Mouse (Mus musculus) lung, embryonic 16.5 days (tissue): ENCODE measurements around the gene Il17re. TPM values are rescaled to one million over a fixed set of nuclear protein-coding genes. Genes with fewer than 3 reads are reported as not detected.

ENCODE experiments used
- ATAC-seq: fragments of 200-750 bp; cut with Nextera tagmentation; 2 replicates; pipeline ENCODE4 v1.8.0; 2017; ENCODE audit warnings: low read depth, mild to moderate bottlenecking, moderate library complexity
- H3K27ac ChIP-seq: fragments of 300-500 bp; sonication (generic); 2 replicates; pipeline ENCODE4 v1.5.1; 2014; ENCODE audit warnings: mild to moderate bottlenecking, control low read depth, low read length
- H3K27me3 ChIP-seq: fragments of 300-500 bp; sonication (generic); 2 replicates; pipeline ENCODE4 v1.6.1; 2014; ENCODE audit warnings: low read depth, low read length, mixed read lengths; ENCODE audit not compliant: control insufficient read depth, insufficient read depth
- H3K36me3 ChIP-seq: fragments of 300-500 bp; sonication (generic); 2 replicates; pipeline ENCODE4 v1.6.1; 2014; ENCODE audit warnings: low read length; ENCODE audit not compliant: control insufficient read depth, insufficient read depth
- H3K4me1 ChIP-seq: fragments of 300-500 bp; sonication (generic); replicated peaks from 2 replicates; pipeline ENCODE4 v1.6.1; 2014; ENCODE audit warnings: low read length, mixed read lengths; ENCODE audit not compliant: control insufficient read depth, insufficient read depth
- H3K4me2 ChIP-seq: fragments of 300-500 bp; sonication (generic); 2 replicates; pipeline ENCODE4 v1.6.1; 2014; ENCODE audit warnings: low read depth, low read length, control low read depth
- H3K4me3 ChIP-seq: fragments of 300-500 bp; sonication (generic); 2 replicates; pipeline ENCODE4 v1.5.1; 2014; ENCODE audit warnings: mild to moderate bottlenecking, low read length, control low read depth
- H3K9ac ChIP-seq: fragments of 300-500 bp; sonication (generic); 2 replicates; pipeline ENCODE4 v1.6.1; 2014; ENCODE audit warnings: low read length, control low read depth
- H3K9me3 ChIP-seq: fragments of 300-500 bp; sonication (generic); 2 replicates; pipeline ENCODE4 v1.6.1; 2016; ENCODE audit warnings: low read length; ENCODE audit not compliant: control insufficient read depth
- WGBS: fragments of 180-500 bp; shearing (Covaris S2); extraction: QIAGEN DNeasy Blood & Tissue Kit; methylation state at CpG from one replicate; pipeline ENCODE4 v1.1.7; 2014; 5-methylcytosine and 5-hydroxymethylcytosine counted together
- microRNA-seq: library from miRNA; unstranded; fragments of <30 nt; microRNA quantifications from one replicate; pipeline ENCODE4, GENCODE M21; 2016
- polyA plus RNA-seq: library from polyadenylated mRNA; unstranded; fragments of >200 nt; fragmentation: Nextera tagmentation; extraction: Ambion mirVana; gene quantifications from 2 replicates; pipeline ENCODE4 v1.2.1, GENCODE M21; 2015

Il17re gene
- polyA plus RNA-seq, 1 experiment from 2014 or later: 25.8 TPM

GRCm38 (mm10) chr6:113508272-113508946 lies 50.1 kb downstream of the Il17re start:
- 62% methylated on average over 7 of the region's 7 CpGs for WGBS

GRCm38 (mm10) chr6:113508947-113509280 lies 50.6 kb downstream of the Il17re start:
- peaks cover 6% of the 10 kb centered on the region for H3K36me3 ChIP-seq
- H3K9ac ChIP-seq: no peak overlapping the region
- H3K4me2 ChIP-seq: no peak overlapping the region
- no peaks in the 10 kb centered on the region for H3K4me1 ChIP-seq
- WGBS: 30% methylated on average over 5 of the region's 5 CpGs
- no peaks in the 10 kb centered on the region for H3K27me3 ChIP-seq
- H3K4me3 ChIP-seq: no peak overlapping the region
- H3K27ac ChIP-seq: no peak overlapping the region
- ATAC-seq: no peak
- no peaks in the 10 kb centered on the region for H3K9me3 ChIP-seq

More at GRCm38 (mm10) chr6:113508272-113508946, 50.1 kb downstream of the Il17re start:
- Histone ChIP-seq H3K36me3 (peaks cover 2% of the 10 kb centered on the region; the same call in 1 of the 2 replicates), H3K27ac (no peak overlapping the region), H3K4me1 (no peaks in the 10 kb centered on the region), H3K9ac (no peak overlapping the region), H3K4me2 (no peak overlapping the region), H3K9me3 (no peaks in the 10 kb centered on the region), H3K27me3 (no peaks in the 10 kb centered on the region), H3K4me3 (no peak overlapping the region)
- ATAC-seq: no peak

GRCm38 (mm10) chr6:113513944-113514343 lies 55.7 kb downstream of the Il17re start:
- 87% methylated on average over 6 of the region's 6 CpGs for WGBS
- no peak overlapping the region for H3K9ac ChIP-seq
- no peaks in the 10 kb centered on the region for H3K27me3 ChIP-seq

GRCm38 (mm10) chr6:113514600-113514999 lies 56.3 kb downstream of the Il17re start:
- H3K4me1 ChIP-seq: no peaks in the 10 kb centered on the region
- no peak overlapping the region for H3K4me3 ChIP-seq
- no peaks in the 10 kb centered on the region for H3K9me3 ChIP-seq
- H3K27ac ChIP-seq: no peak overlapping the region
- WGBS: 91% methylated on average over 3 of the region's 3 CpGs
- ATAC-seq: no peak
- no peak overlapping the region for H3K4me2 ChIP-seq
- no peak overlapping the region for H3K9ac ChIP-seq
- peaks cover 53% of the 10 kb centered on the region for H3K36me3 ChIP-seq
- no peaks in the 10 kb centered on the region for H3K27me3 ChIP-seq

More at GRCm38 (mm10) chr6:113513944-113514343, 55.7 kb downstream of the Il17re start:
- Histone ChIP-seq H3K36me3 (peaks cover 47% of the 10 kb centered on the region), H3K4me3 (no peak overlapping the region), H3K4me1 (no peaks in the 10 kb centered on the region), H3K4me2 (no peak overlapping the region), H3K27ac (no peak overlapping the region), H3K9me3 (no peaks in the 10 kb centered on the region)
- no peak for ATAC-seq

- WGBS: 88% methylated on average over 8 of the region's 8 CpGs
- Histone ChIP-seq H3K4me2 (no peak overlapping the region), H3K4me3 (no peak overlapping the region), H3K4me1 (no peaks in the 10 kb centered on the region), H3K9me3 (no peaks in the 10 kb centered on the region), H3K27me3 (no peaks in the 10 kb centered on the region), H3K27ac (no peak overlapping the region), H3K36me3 (peaks cover 73% of the 10 kb centered on the region), H3K9ac (no peak overlapping the region)
- ATAC-seq: no peak
Measured at GRCm38 (mm10) chr6:113517434-113518080, 59.3 kb downstream of the Il17re start.

Small RNA genes within 50 kb of the gene (microRNA-seq; reads per million reads assigned to microRNA genes)
- gene Gm24387: not detected

Other genes with a start within 250 kb of the Il17re start
- gene Mtmr14, start 220.6 kb upstream of the Il17re start, polyA plus RNA-seq: 35.4 and 36.5 TPM in 2 replicates
- gene Cpne9, start 176.2 kb upstream of the Il17re start, polyA plus RNA-seq: 0.10 TPM in 1 of 2 replicates, not detected in the other
- gene Brpf1, start 151.3 kb upstream of the Il17re start, polyA plus RNA-seq: 16.6 and 19.1 TPM in 2 replicates
- gene Ogg1, start 131.5 kb upstream of the Il17re start, polyA plus RNA-seq: 16.1 and 17.6 TPM in 2 replicates
- gene Camk1, start 114.5 kb upstream of the Il17re start, polyA plus RNA-seq: 105 and 109 TPM in 2 replicates
- 52.6 and 54.3 TPM in 2 replicates for gene Tada3, start 80.6 kb upstream of the Il17re start, polyA plus RNA-seq
- 384 and 398 TPM in 2 replicates for gene Arpc4, start 80.4 kb upstream of the Il17re start, polyA plus RNA-seq
- 4.8 and 7.3 TPM in 2 replicates for gene Ttll3, start 69.2 kb upstream of the Il17re start, polyA plus RNA-seq
- gene Rpusd3, start 39.1 kb upstream of the Il17re start, polyA plus RNA-seq: 18.0 and 21.5 TPM in 2 replicates
- 0.49 TPM in 1 of 2 replicates, not detected in the other for gene Cidec, start 22.7 kb upstream of the Il17re start, polyA plus RNA-seq
- 72.7 and 74.0 TPM in 2 replicates for gene Jagn1, start 15.9 kb upstream of the Il17re start, polyA plus RNA-seq
- gene Il17rc, start 12.9 kb downstream of the Il17re start, polyA plus RNA-seq: 26.7 and 28.3 TPM in 2 replicates
- 32.5 and 37.7 TPM in 2 replicates for gene Creld1, start 24.8 kb downstream of the Il17re start, polyA plus RNA-seq
- gene Prrt3, start 43.4 kb downstream of the Il17re start, polyA plus RNA-seq: 0.11 and 0.19 TPM in 2 replicates
- gene Emc3, start 73.2 kb downstream of the Il17re start, polyA plus RNA-seq: 108 and 110 TPM in 2 replicates
- gene Fancd2, start 73.2 kb downstream of the Il17re start, polyA plus RNA-seq: 12.9 and 13.0 TPM in 2 replicates
- 0.15 and 0.21 TPM in 2 replicates for gene Fancd2os, start 142.2 kb downstream of the Il17re start, polyA plus RNA-seq
- 218 and 226 TPM in 2 replicates for gene Brk1, start 146.3 kb downstream of the Il17re start, polyA plus RNA-seq
- gene Vhl, start 165.5 kb downstream of the Il17re start, polyA plus RNA-seq: 36.1 and 38.7 TPM in 2 replicates
- 6.3 and 7.4 TPM in 2 replicates for gene Irak2, start 180.0 kb downstream of the Il17re start, polyA plus RNA-seq
- gene Tatdn2, start 238.6 kb downstream of the Il17re start, polyA plus RNA-seq: 0.46 and 0.60 TPM in 2 replicates